Mouse (Mus musculus) myocyte (in vitro differentiated cells): ENCODE measurements around the gene Golga3. TPM values are rescaled to one million over a fixed set of nuclear protein-coding genes. Genes with fewer than 3 reads are reported as not detected.

Experiments
- H3K27me3 ChIP-seq: one replicate; pipeline ENCODE4 v1.6.1; 2011; ENCODE audit not compliant: control insufficient read depth, insufficient read depth, insufficient read length
- H3K36me3 ChIP-seq: one replicate; pipeline ENCODE4 v1.6.1; 2011; ENCODE audit not compliant: control insufficient read depth, insufficient read depth
- H3K4me2 ChIP-seq: one replicate; pipeline ENCODE4 v1.6.1; 2011; ENCODE audit warnings: low read depth, control low read depth
- H3K4me3 ChIP-seq: one replicate; pipeline ENCODE4 v1.5.1; 2011; ENCODE audit warnings: mild to moderate bottlenecking, control low read depth, moderate library complexity
- H3K79me2 ChIP-seq: one replicate; pipeline ENCODE4 v1.6.1; 2011; ENCODE audit not compliant: control insufficient read depth, insufficient read depth
- H3ac ChIP-seq: one replicate; pipeline ENCODE4 v1.6.1; 2011; ENCODE audit not compliant: control insufficient read depth, insufficient read length
- CEBPB ChIP-seq: IDR thresholded peaks from 2 replicates; pipeline ENCODE4 v1.6.1; 2011; ENCODE audit warnings: mild to moderate bottlenecking, moderate library complexity; ENCODE audit not compliant: poor library complexity, insufficient read depth, severe bottlenecking
- E2F4 ChIP-seq: IDR thresholded peaks from one replicate; pipeline ENCODE4 v1.6.1; 2011; ENCODE audit warnings: mild to moderate bottlenecking, control low read depth, moderate library complexity; ENCODE audit not compliant: insufficient read depth
- MAX ChIP-seq: IDR thresholded peaks from one replicate; pipeline ENCODE4 v1.6.1; 2011; ENCODE audit warnings: low read depth, mild to moderate bottlenecking, control low read depth
- MYOD1 ChIP-seq, 3 experiments: IDR thresholded peaks; one replicate each; pipeline ENCODE4 v1.6.1; 2011; ENCODE audit warnings: control low read depth in 2 of 3, low read depth in 2 of 3, mild to moderate bottlenecking in 2 of 3, moderate library complexity in 1 of 3; ENCODE audit not compliant: insufficient read length in 2 of 3, control insufficient read depth in 1 of 3
- MYOG ChIP-seq, 3 experiments: IDR thresholded peaks; one replicate each; pipeline ENCODE4 v1.6.1; 2011; ENCODE audit warnings: control low read depth in 2 of 3, low read depth in 2 of 3, mild to moderate bottlenecking in 2 of 3; ENCODE audit not compliant: insufficient read length in 2 of 3, control insufficient read depth in 1 of 3, insufficient read depth in 1 of 3
- POLR2A ChIP-seq: IDR thresholded peaks from one replicate; pipeline ENCODE4 v1.6.1; 2011; ENCODE audit warnings: low read depth, mild to moderate bottlenecking, control low read depth, moderate library complexity; ENCODE audit not compliant: insufficient read length
- POLR2AphosphoS2 ChIP-seq: IDR thresholded peaks from one replicate; pipeline ENCODE4 v1.6.1; 2011; ENCODE audit warnings: low read depth, control low read depth; ENCODE audit not compliant: insufficient read length
- REST ChIP-seq: IDR thresholded peaks from one replicate; pipeline ENCODE4 v1.6.1; 2011; ENCODE audit warnings: mild to moderate bottlenecking, control low read depth, moderate library complexity; ENCODE audit not compliant: insufficient read depth, insufficient read length
- SRF ChIP-seq: IDR thresholded peaks from one replicate; pipeline ENCODE4 v1.6.1; 2011; ENCODE audit warnings: low read depth; ENCODE audit not compliant: control insufficient read depth, insufficient read length
- TCF12 ChIP-seq: IDR thresholded peaks from one replicate; pipeline ENCODE4 v1.6.1; 2011; ENCODE audit warnings: mild to moderate bottlenecking, control low read depth; ENCODE audit not compliant: poor library complexity, insufficient read depth, severe bottlenecking
- TCF3 ChIP-seq: IDR thresholded peaks from one replicate; pipeline ENCODE4 v1.6.1; 2011; ENCODE audit warnings: low read depth, control low read depth; ENCODE audit not compliant: insufficient read length
- USF1 ChIP-seq: IDR thresholded peaks from one replicate; pipeline ENCODE4 v1.6.1; 2011; ENCODE audit warnings: low read depth, mild to moderate bottlenecking, control low read depth, moderate library complexity
- polyA plus RNA-seq: library from polyadenylated mRNA; unstranded; fragments of >200 nt; fragmentation: generic; extraction: Trizol; gene quantifications from one replicate; pipeline ENCODE4 v1.2.1, GENCODE M21; 2012; ENCODE audit warnings: missing spikeins

The Golga3 gene
- polyA plus RNA-seq, 1 experiment = 15.3 TPM

DNA sequence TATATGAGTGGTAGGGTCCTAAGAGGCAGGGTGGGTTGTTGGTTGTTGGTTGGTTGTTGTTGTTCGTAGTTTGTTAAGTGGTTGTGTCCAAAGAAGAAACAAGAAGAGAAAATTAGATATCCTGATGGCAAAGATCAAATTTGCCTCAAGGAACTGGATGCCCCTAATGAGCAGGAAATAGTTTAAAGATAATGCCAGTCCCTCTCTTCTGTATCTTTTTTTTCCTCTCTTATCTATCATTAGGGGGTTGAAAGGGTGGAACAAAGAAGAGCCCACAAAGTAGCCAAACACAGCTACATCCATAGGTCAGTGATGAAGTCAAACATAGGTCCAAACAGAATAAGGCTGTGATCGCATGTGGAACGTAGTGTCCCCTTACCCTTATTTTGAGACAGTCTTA is 37.2 kb upstream of the Golga3 start:
- H3ac ChIP-seq = no peak overlapping the region
- no peak overlapping the region for H3K4me3 ChIP-seq
- H3K79me2 ChIP-seq = peaks cover 12% of the 10 kb centered on the region
- H3K36me3 ChIP-seq = peaks cover 5% of the 10 kb centered on the region
- no peak overlapping the region for H3K4me2 ChIP-seq
- no peaks in the 10 kb centered on the region for H3K27me3 ChIP-seq
- TF ChIP-seq MAX (no peak), MYOD1 (IDR thresholded peaks at IDR 0.05; ENCODE audit: control insufficient read depth in 1 of 3, insufficient read length in 2 of 3, low read depth in 2 of 3) (no peak), CEBPB (no peak)

DNA sequence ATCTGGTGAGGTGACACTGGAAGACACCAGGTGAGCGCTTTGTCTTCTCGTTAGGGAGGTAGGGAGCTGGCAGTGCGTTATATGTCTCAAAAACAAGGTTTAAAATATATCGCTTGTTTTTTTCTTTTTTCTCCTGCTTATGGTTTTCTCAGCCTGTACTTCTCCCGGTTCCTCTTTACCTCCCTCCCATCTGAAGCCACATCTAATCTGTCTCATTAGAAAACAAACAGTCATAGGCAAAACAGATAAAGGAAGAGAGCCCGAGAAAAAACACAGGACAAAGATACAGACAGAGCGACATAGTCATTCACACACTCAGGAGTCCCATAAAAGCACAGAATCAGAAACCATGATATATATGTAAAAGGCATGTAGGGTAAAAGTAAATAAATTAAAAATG is 36.1 kb upstream of the Golga3 start:
- Histone ChIP-seq H3ac (no peak overlapping the region), H3K79me2 (peaks cover 12% of the 10 kb centered on the region), H3K4me3 (no peak overlapping the region), H3K27me3 (no peaks in the 10 kb centered on the region), H3K4me2 (no peak overlapping the region), H3K36me3 (peaks cover 10% of the 10 kb centered on the region)
- no peak for TF ChIP-seq MAX
- TF ChIP-seq POLR2AphosphoS2 = no peak
- no peak for TF ChIP-seq SRF
- no peak for TF ChIP-seq TCF12
- TF ChIP-seq TCF3 = no peak
- TF ChIP-seq USF1 = no peak
- no peak for TF ChIP-seq CEBPB
- no peak for TF ChIP-seq REST
- no peak for TF ChIP-seq POLR2A
- no peak for TF ChIP-seq MYOG (IDR thresholded peaks at IDR 0.05; ENCODE audit: control insufficient read depth in 1 of 3, insufficient read depth in 1 of 3, insufficient read length in 2 of 3, low read depth in 2 of 3)
- TF ChIP-seq E2F4 = no peak
- no peak for TF ChIP-seq MYOD1 (IDR thresholded peaks at IDR 0.05; ENCODE audit: control insufficient read depth in 1 of 3, insufficient read length in 2 of 3, low read depth in 2 of 3)

GRCm38 (mm10) chr5:110142309-110142708 is 34.2 kb upstream of the Golga3 start:
- Histone ChIP-seq H3K4me2 (no peak overlapping the region), H3ac (no peak overlapping the region), H3K27me3 (no peaks in the 10 kb centered on the region), H3K36me3 (peaks cover 23% of the 10 kb centered on the region), H3K79me2 (no peaks in the 10 kb centered on the region), H3K4me3 (no peak overlapping the region)
- TF ChIP-seq CEBPB (no peak), TCF12 (no peak), MYOD1 (IDR thresholded peaks at IDR 0.05; ENCODE audit: control insufficient read depth in 1 of 3, insufficient read length in 2 of 3, low read depth in 2 of 3) (no peak), POLR2AphosphoS2 (no peak), E2F4 (no peak), REST (no peak), MAX (no peak)

DNA sequence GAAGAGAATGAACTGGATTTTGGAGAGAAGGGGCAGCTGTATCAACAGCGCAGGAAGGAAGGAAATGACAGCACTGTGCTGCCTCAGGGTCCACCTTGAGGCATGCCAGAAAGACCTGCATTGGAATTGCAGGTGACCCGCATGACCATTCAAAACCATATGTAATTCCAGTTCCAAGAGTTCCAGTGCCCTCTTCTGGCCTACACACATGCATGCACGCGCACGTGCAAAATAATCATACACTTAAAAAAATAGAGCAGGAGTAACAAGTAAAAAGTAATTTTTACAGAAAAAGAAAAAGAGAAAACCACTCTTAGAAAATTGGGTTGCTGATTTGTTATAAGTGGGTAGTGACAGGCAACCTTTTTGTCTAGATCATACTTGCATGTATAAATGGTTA is 33.5 kb upstream of the Golga3 start:
- no peak overlapping the region for H3K4me2 ChIP-seq
- H3K36me3 ChIP-seq = peaks cover 23% of the 10 kb centered on the region
- no peaks in the 10 kb centered on the region for H3K27me3 ChIP-seq
- H3K4me3 ChIP-seq = no peak overlapping the region
- no peak overlapping the region for H3ac ChIP-seq
- TF ChIP-seq MAX = no peak
- TF ChIP-seq USF1 = no peak
- TF ChIP-seq SRF = no peak
- TF ChIP-seq MYOD1 (IDR thresholded peaks at IDR 0.05; ENCODE audit: control insufficient read depth in 1 of 3, insufficient read length in 2 of 3, low read depth in 2 of 3) = no peak
- no peaks in the 10 kb centered on the region for H3K79me2 ChIP-seq

DNA sequence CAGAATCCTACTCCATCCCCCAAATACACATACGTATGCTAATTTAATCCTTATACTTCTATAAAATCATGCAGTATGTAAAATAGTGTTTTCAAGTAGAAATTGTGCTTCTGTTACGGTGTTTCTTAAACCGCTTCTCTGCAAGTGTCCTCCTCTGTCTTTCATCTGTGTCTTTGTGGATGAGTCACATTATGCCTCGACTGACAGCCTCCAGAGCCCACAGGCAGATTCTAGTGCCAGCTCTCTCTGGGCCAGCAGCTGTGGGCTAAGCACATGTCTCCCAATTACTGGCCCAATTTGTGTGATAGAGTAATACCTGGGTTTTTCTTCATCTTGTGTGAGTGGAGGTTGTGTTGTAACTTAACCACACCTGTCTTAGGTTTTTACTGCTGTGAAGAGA is 7.1 kb upstream of the Golga3 start:
- no peak overlapping the region for H3K4me3 ChIP-seq
- TF ChIP-seq USF1 (no peak), POLR2A (no peak), POLR2AphosphoS2 (no peak), MYOD1 (IDR thresholded peaks at IDR 0.05; ENCODE audit: control insufficient read depth in 1 of 3, insufficient read length in 2 of 3, low read depth in 2 of 3) (no peak), E2F4 (no peak), CEBPB (no peak)
- H3K36me3 ChIP-seq = peaks cover 37% of the 10 kb centered on the region
- H3ac ChIP-seq = no peak overlapping the region
- H3K79me2 ChIP-seq = no peaks in the 10 kb centered on the region
- H3K27me3 ChIP-seq = no peaks in the 10 kb centered on the region
- no peak overlapping the region for H3K4me2 ChIP-seq

GRCm38 (mm10) chr5:110177021-110177420 is 520 bp downstream of the Golga3 start:
- peak overlapping the region; percentile 81 for H3ac ChIP-seq
- H3K4me3 ChIP-seq = peak overlapping the region; percentile 97
- peaks cover 38% of the 10 kb centered on the region for H3K79me2 ChIP-seq
- TF ChIP-seq MAX = no peak
- TF ChIP-seq CEBPB = no peak
- no peak for TF ChIP-seq E2F4
- TF ChIP-seq TCF12 = no peak
- no peak for TF ChIP-seq USF1
- no peak for TF ChIP-seq REST
- TF ChIP-seq MYOD1 (IDR thresholded peaks at IDR 0.05; ENCODE audit: control insufficient read depth in 1 of 3, insufficient read length in 2 of 3, low read depth in 2 of 3) = no peak
- no peak for TF ChIP-seq SRF
- no peak for TF ChIP-seq POLR2A
- TF ChIP-seq POLR2AphosphoS2 = no peak
- no peak for TF ChIP-seq MYOG (IDR thresholded peaks at IDR 0.05; ENCODE audit: control insufficient read depth in 1 of 3, insufficient read depth in 1 of 3, insufficient read length in 2 of 3, low read depth in 2 of 3)
- TF ChIP-seq TCF3 = no peak
- H3K27me3 ChIP-seq = no peaks in the 10 kb centered on the region
- H3K36me3 ChIP-seq = peaks cover 3% of the 10 kb centered on the region
- H3K4me2 ChIP-seq = peak overlapping the region; percentile 73
